Mouse (Mus musculus) 416B (cell line): ENCODE results near the gene Gas2l1.
"Not testable (repeated sequence)": the region's sequence is repeated elsewhere in the genome, so short reads cannot be mapped to it uniquely, and the experiment has no call there.

Source experiments
- DNase-seq: peaks from one replicate; pipeline ENCODE4 v3.0.0; 2011; ENCODE audit warnings: low read depth

The Gas2l1 gene

GRCm38 (mm10) chr11:5065056-5065821 is at the start of gene Gas2l1:
Gas2l1 (minus strand) TSS chr11:5065327.
- peak; percentile 93 for DNase-seq

GRCm38 (mm10) chr11:5113645-5114044 is 48.5 kb upstream of the Gas2l1 start:
- DNase-seq, result no peak

GRCm38 (mm10) chr11:5109441-5109840 is 44.3 kb upstream of the Gas2l1 start:
- no peak for DNase-seq

DNA sequence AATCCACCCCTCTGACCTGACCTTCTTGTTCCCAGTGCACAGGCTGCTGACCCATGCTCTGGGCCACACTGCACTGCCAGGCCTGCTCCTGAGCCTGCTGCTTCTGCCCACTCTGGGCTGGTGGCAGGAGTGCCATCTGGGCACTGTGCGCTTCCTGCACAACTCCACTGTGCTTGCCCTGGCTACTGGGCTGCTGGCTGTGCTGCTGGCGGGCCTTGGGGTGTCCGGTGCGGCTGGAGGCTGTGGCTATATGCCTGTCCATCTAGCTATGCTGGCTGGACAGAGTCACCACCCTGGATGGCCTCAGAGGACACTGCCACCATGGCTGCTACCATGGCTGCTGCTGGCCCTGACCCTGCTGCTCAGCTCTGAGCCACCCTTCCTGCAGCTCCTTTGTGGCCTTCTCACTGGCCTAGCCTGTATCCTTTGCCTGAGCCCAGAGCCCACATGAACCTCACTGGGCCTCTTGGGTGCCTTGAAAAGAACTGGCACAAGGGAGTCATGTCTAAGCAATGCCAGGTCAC is 38.9 kb upstream of the Gas2l1 start:
- no peak for DNase-seq

DNA sequence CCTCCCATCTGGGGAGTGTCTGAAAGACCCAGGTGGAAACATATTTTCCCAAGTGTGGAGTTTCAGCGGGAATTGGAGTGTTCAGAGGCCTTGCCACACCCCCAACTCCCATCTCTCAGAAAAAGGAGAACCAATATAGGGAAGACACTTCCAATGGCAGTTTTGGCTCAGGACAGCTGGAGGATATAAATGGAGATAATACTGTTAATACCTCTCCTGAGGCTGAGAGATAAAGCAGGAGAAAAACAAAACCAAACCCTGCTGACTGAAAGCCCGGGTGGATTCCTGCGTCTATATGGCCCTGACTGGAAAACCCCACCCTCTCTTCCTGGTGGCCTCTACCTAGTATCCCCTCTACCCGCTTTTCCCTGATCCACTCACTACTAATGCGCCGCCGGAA is 37.3 kb upstream of the Gas2l1 start:
- DNase-seq, result no peak

DNA sequence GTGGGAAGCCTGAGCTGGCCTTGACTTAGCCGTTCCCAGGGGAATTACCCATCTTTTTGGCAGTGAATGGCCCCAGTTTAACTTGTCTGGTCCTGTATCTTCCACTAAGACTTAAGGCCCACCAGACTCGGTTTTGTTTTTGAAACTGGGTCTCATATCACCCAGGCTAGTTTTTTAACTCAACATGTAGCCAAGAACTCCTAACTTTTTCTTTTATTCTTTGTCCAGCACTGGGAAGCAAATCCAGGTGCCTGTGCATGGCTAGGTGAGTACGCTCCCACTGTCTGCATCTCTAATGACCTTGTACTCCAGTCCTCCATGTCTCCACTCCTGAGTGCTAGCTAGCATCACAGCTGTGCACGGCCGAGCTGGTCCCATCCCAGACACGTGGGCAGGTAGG is 36.5 kb upstream of the Gas2l1 start:
- DNase-seq, result no peak

DNA sequence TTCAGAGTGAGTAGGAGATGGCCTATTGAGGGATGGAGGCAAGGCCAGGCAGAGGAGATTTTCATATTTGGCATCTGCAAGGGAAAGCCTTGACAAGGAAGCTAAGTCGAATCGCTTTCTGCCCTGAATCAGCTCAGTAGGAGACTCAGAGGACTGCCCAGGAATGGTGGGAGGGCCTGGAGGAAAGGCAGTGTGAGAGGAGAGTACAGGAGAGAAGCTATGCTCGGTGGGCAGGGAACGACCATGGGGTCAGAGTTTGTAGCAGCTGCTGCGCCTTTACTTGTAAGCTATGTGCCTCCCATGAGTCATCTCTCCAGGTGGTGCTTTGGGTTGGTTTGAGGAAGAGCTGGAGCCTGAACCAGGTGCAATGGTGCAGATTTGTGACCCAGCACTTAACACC is 35.7 kb upstream of the Gas2l1 start:
- no peak for DNase-seq

DNA sequence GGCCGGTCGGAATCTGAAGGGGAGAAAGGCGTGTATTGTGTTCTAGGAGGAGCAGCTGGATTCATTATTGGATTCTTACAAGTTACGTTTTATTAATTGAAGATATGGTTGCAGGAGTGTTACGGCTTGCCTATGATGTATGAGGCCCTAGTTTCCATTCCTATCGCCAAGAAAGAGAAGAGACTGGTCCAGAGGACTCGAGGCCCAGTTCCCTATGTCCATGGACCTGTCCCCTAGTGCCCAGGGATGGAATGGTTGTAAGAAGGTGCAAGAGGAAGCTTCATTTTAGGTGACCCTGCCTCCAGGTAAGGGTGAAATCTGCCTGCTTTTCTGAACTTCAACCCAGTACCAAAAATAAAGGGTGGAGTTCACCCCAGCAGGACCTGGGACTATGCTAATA is 35.2 kb upstream of the Gas2l1 start:
- DNase-seq, result no peak

GRCm38 (mm10) chr11:5099576-5100183 is 34.6 kb upstream of the Gas2l1 start:
- DNase-seq, result peak; percentile 91

GRCm38 (mm10) chr11:5098736-5099542 is 33.8 kb upstream of the Gas2l1 start, which contains the start of the genes Rhbdd3 and Ewsr1:
Rhbdd3 (plus strand) TSS chr11:5098926.
Ewsr1 (minus strand) TSS chr11:5099266.
- peak; percentile 96 for DNase-seq

DNA sequence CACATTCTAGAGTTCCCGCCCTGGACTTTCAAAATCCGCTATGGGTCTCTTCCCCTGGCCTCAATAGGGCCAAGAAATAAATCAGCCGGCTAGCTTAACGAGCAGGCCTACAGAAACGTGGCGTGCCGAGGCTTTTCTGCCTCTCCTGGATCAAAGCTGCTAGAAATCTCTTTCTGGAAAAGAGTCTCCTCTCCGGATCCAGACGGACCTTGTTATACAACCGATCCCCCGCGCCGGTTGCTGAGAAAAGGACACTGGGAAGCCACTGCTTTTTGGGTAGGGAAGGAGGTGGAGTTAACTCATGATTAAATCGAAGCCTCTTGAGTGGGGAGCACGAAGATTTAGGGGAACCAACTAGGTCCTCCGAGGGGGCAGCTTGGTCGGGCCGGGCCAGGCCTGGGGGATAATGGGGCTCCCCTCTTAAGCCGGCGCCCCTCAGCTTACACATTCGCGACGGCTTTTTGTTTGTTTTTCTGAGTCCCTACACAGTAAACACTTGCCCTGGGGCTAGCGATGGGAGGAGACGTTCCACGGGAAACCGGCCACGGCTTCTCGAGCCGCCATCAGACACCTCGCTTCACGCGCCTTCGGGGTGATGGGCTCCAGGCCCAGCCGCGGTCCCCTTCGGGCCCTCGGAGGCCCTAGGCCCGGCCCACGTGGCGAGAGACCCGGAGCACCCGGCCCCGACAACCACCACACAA is 33.1 kb upstream of the Gas2l1 start:
- peak; percentile 67 for DNase-seq

GRCm38 (mm10) chr11:5096480-5097020 is 31.4 kb upstream of the Gas2l1 start:
- DNase-seq, result peak; percentile 45

- no peak for DNase-seq
These were observed 30.8 kb upstream of the Gas2l1 start for GRCm38 (mm10) chr11:5095877-5096276.

- DNase-seq, result peak; percentile 67
These were observed 26.6 kb upstream of the Gas2l1 start for GRCm38 (mm10) chr11:5091706-5092105.

DNA sequence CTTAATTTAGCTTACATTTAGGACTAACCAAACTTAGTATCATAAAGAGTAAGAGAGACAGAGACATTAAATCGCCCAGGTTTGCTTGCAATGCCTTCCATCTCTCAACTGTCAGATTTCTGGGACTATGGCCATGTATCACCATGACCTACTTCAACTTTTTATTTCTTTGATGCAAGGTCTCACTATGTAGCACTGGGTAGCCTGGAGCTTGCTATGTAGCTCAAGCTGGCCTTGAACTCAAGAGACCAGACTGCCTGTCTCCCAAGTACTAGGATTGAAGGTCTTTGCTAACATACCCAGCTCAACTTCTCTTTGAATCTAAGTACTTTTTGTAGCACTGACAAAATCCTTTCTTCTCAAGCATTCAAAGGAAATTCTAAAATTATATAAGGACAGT is 24.0 kb upstream of the Gas2l1 start:
- no peak for DNase-seq

GRCm38 (mm10) chr11:5076843-5077242 is 11.7 kb upstream of the Gas2l1 start:
- DNase-seq, result not testable (repeated sequence)

DNA sequence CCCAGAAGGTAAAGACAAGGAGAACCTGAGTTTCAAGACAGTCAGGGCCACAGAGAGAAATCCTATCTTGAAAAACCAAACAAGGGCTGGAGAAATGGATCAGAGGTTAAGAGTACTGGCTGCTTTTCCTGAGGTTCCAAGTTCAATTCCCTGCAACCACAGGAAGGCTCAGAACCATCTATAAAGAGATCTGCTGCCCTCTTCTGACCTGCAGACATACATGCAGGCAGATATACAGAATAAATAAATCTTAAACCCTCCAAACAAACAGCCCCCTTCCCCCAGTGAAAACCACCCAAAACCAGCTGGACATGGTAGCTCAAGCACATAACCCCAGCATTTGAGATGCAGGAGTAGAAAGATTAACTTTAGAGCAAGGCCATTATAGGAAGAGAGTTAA is 10.6 kb upstream of the Gas2l1 start:
- DNase-seq, result peak; percentile 48

DNA sequence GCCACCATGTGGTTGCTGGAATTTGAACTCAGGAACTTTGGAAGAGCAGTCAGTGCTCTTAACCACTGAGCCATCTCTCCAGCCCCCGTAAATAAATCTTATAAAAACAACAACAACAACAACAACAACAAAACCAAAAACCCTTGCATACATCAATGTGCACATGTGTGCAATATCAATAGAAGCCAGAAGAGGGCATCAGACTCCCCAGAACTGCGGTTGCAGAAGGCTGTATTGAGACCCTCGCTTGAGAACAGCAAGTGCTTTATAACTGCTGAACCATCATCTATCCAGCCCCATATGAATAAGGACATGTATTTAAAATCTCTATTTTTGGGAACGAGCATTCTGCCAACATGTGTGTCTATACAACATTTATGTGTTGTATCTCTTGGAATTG is 9.8 kb upstream of the Gas2l1 start:
- peak; percentile 49 for DNase-seq

GRCm38 (mm10) chr11:5068126-5068971 is 3.2 kb upstream of the Gas2l1 start:
- peak; percentile 35 for DNase-seq

GRCm38 (mm10) chr11:5067063-5067462 is 1.9 kb upstream of the Gas2l1 start:
- DNase-seq, result peak; percentile 65
